Mouse (Mus musculus): ENCODE data around the gene Tnnt2. TPM values are rescaled to one million over a fixed set of nuclear protein-coding genes. Genes with fewer than 3 reads are reported as not detected.
A peak's percentile ranks its signal among the peaks of the same experiment; 100 is the strongest.

Gene Tnnt2
- total RNA-seq, 1 experiment from 2014 or later: 1.3 TPM

GRCm38 (mm10) chr1:135818481-135819086 is 17.6 kb upstream of the Tnnt2 start, which contains the start of gene Lad1:
Gene Lad1 (plus strand): TSS chr1:135818598.
- peak; percentile 35 for DNase-seq

- DNase-seq: no peak
Measured at GRCm38 (mm10) chr1:135820071-135820470, 16.1 kb upstream of the Tnnt2 start.

GRCm38 (mm10) chr1:135820736-135821364 is 15.3 kb upstream of the Tnnt2 start:
- DNase-seq: peak; percentile 53

GRCm38 (mm10) chr1:135821780-135822179 is 14.4 kb upstream of the Tnnt2 start:
- no peak for DNase-seq

- peak; percentile 51 for DNase-seq
Measured at GRCm38 (mm10) chr1:135828918-135829317, 7.2 kb upstream of the Tnnt2 start.

- DNase-seq: no peak
Measured at GRCm38 (mm10) chr1:135834206-135834859, 1.8 kb upstream of the Tnnt2 start.

GRCm38 (mm10) chr1:135834983-135835382 is 1.2 kb upstream of the Tnnt2 start:
- no peak for DNase-seq

- no peak for DNase-seq
Measured at GRCm38 (mm10) chr1:135838626-135839025, 2.5 kb downstream of the Tnnt2 start.

- no peak for DNase-seq
Measured at GRCm38 (mm10) chr1:135839065-135839464, 2.9 kb downstream of the Tnnt2 start.

GRCm38 (mm10) chr1:135840675-135841395 is 4.7 kb downstream of the Tnnt2 start:
- DNase-seq: no peak

GRCm38 (mm10) chr1:135843519-135844262 is 7.5 kb downstream of the Tnnt2 start:
- DNase-seq: no peak

GRCm38 (mm10) chr1:135844481-135844880 is 8.3 kb downstream of the Tnnt2 start:
- no peak for DNase-seq

- no peak for DNase-seq
Measured at GRCm38 (mm10) chr1:135846632-135847031, 10.5 kb downstream of the Tnnt2 start.

- peak; percentile 65 for DNase-seq
Measured at GRCm38 (mm10) chr1:135847139-135847562, 11.0 kb downstream of the Tnnt2 start.

- no peak for DNase-seq
Measured at GRCm38 (mm10) chr1:135847611-135848351, 11.6 kb downstream of the Tnnt2 start.

GRCm38 (mm10) chr1:135850722-135851512 is 14.8 kb downstream of the Tnnt2 start:
- DNase-seq: peak; percentile 73

GRCm38 (mm10) chr1:135852044-135852756 is 16.0 kb downstream of the Tnnt2 start:
- DNase-seq: no peak

GRCm38 (mm10) chr1:135853200-135853599 is 17.0 kb downstream of the Tnnt2 start:
- no peak for DNase-seq

- DNase-seq: no peak
Measured at GRCm38 (mm10) chr1:135854591-135855343, 18.6 kb downstream of the Tnnt2 start.
